Mouse (Mus musculus) megakaryocyte, embryonic 14.5 days (primary cell): ENCODE measurements at regions not wholly inside any gene's neighbourhood (a gene's known extent, or its start where the extent isn't known, plus 50 kb on each side); places are given as distances from the start of the nearest gene placed in this dataset.

Experiments used
- FLI1 ChIP-seq: IDR thresholded peaks from 2 replicates; pipeline ENCODE4 v1.6.1; 2012; ENCODE audit warnings: low read length, inconsistent platforms, mixed read lengths
- GATA1 ChIP-seq: IDR thresholded peaks from 3 replicates; pipeline ENCODE4 v1.6.1; 2012; ENCODE audit warnings: mixed read lengths, low read length, inconsistent platforms, borderline replicate concordance

GRCm38 (mm10) chr1:73274480-73274879, 258.8 kb upstream of the Tnp1 start:
- TF ChIP-seq GATA1 (no peak), FLI1 (no peak)
